Mouse (Mus musculus) limb, embryonic 10.5 days (tissue): ENCODE measurements at regions not wholly inside any gene's neighbourhood (a gene's known extent, or its start where the extent isn't known, plus 50 kb on each side); places are given as distances from the start of the nearest gene placed in this dataset.

Experiments
- DNase-seq: peaks from one replicate; pipeline ENCODE4 v3.0.0-alpha.2; 2017; ENCODE audit warnings: low spot score
- H3K27ac ChIP-seq: fragments of 300-500 bp; sonication (generic); 2 replicates; pipeline ENCODE4 v1.5.1; 2016; ENCODE audit warnings: mild to moderate bottlenecking
- H3K27me3 ChIP-seq: fragments of 300-500 bp; sonication (generic); 2 replicates; pipeline ENCODE4 v1.6.1; 2016; ENCODE audit warnings: low read depth, mild to moderate bottlenecking; ENCODE audit not compliant: poor library complexity, severe bottlenecking
- H3K36me3 ChIP-seq: fragments of 300-500 bp; sonication (generic); 2 replicates; pipeline ENCODE4 v1.6.1; 2016; ENCODE audit warnings: mild to moderate bottlenecking, moderate library complexity
- H3K4me1 ChIP-seq: fragments of 300-500 bp; sonication (generic); 2 replicates; pipeline ENCODE4 v1.6.1; 2016
- H3K4me3 ChIP-seq: fragments of 300-500 bp; sonication (generic); 2 replicates; pipeline ENCODE4 v1.5.1; 2016; ENCODE audit warnings: mild to moderate bottlenecking, moderate library complexity
- H3K9me3 ChIP-seq: fragments of 300-500 bp; sonication (generic); replicated peaks from 2 replicates; pipeline ENCODE4 v1.6.1; 2016; ENCODE audit warnings: mild to moderate bottlenecking
- WGBS: fragments of 180-500 bp; shearing (Covaris S2); methylation state at CpG from one replicate; pipeline ENCODE4 v1.1.7; 2016; 5-methylcytosine and 5-hydroxymethylcytosine counted together

- Histone ChIP-seq H3K4me1 (no peaks in the 10 kb centered on the region), H3K9me3 (no peaks in the 10 kb centered on the region), H3K27me3 (no peaks in the 10 kb centered on the region), H3K4me3 (no peak overlapping the region), H3K36me3 (no peaks in the 10 kb centered on the region), H3K27ac (no peak overlapping the region)
- no peak for DNase-seq
- 66% methylated on average over 2 of the region's 2 CpGs for WGBS
Observed at GRCm38 (mm10) chr9:89532435-89532834, 90.5 kb downstream of the Minar1 start.

GRCm38 (mm10) chr9:89524137-89524536 is 98.8 kb downstream of the Minar1 start:
- no peak overlapping the region for H3K4me3 ChIP-seq
- H3K27me3 ChIP-seq = no peaks in the 10 kb centered on the region
- no peak for DNase-seq
- WGBS = 73% methylated on average over 1 of the region's 1 CpGs
- no peak overlapping the region for H3K27ac ChIP-seq
- H3K9me3 ChIP-seq = no peaks in the 10 kb centered on the region
- 0 out of 2 replicates have a peak, but pooled peaks cover 5% of the 10 kb centered on the region for H3K4me1 ChIP-seq
- no peaks in the 10 kb centered on the region for H3K36me3 ChIP-seq

GRCm38 (mm10) chr9:89523705-89524104 is 99.2 kb downstream of the Minar1 start:
- H3K36me3 ChIP-seq = no peaks in the 10 kb centered on the region
- no peak for DNase-seq
- 38% methylated on average over 3 of the region's 3 CpGs for WGBS
- H3K27me3 ChIP-seq = no peaks in the 10 kb centered on the region
- 0 out of 2 replicates have a peak, but pooled peaks cover 5% of the 10 kb centered on the region for H3K4me1 ChIP-seq
- no peak overlapping the region for H3K4me3 ChIP-seq
- H3K27ac ChIP-seq = no peak overlapping the region
- H3K9me3 ChIP-seq = no peaks in the 10 kb centered on the region

- Histone ChIP-seq H3K9me3 (no peaks in the 10 kb centered on the region), H3K27me3 (no peaks in the 10 kb centered on the region), H3K4me3 (no peak overlapping the region), H3K4me1 (no peaks in the 10 kb centered on the region), H3K27ac (no peak overlapping the region), H3K36me3 (no peaks in the 10 kb centered on the region)
- 91% methylated on average over 6 of the region's 6 CpGs for WGBS
- no peak for DNase-seq
Observed at GRCm38 (mm10) chr9:89508407-89509101, 114.4 kb downstream of the Minar1 start.

GRCm38 (mm10) chr9:89502083-89502482 is 120.8 kb downstream of the Minar1 start:
- no peak overlapping the region for H3K4me3 ChIP-seq
- no peaks in the 10 kb centered on the region for H3K36me3 ChIP-seq
- no peak for DNase-seq
- no peak overlapping the region for H3K27ac ChIP-seq
- H3K4me1 ChIP-seq = peaks cover 11% of the 10 kb centered on the region
- WGBS = 96% methylated on average over 2 of the region's 2 CpGs
- H3K9me3 ChIP-seq = no peaks in the 10 kb centered on the region
- H3K27me3 ChIP-seq = no peaks in the 10 kb centered on the region

- peak; percentile 37 for DNase-seq
- no peaks in the 10 kb centered on the region for H3K27me3 ChIP-seq
- H3K36me3 ChIP-seq = no peaks in the 10 kb centered on the region
- peak overlapping the region; percentile 28 for H3K4me3 ChIP-seq
- peak overlapping the region; percentile 81 for H3K27ac ChIP-seq
- peaks cover 24% of the 10 kb centered on the region for H3K4me1 ChIP-seq
- H3K9me3 ChIP-seq = no peaks in the 10 kb centered on the region
- WGBS = 17% methylated on average over 6 of the region's 7 CpGs
Observed at GRCm38 (mm10) chr9:89497399-89497749, 125.6 kb downstream of the Minar1 start.

- WGBS = 25% methylated on average over 14 of the region's 14 CpGs
- Histone ChIP-seq H3K36me3 (no peaks in the 10 kb centered on the region), H3K27me3 (no peaks in the 10 kb centered on the region), H3K9me3 (no peaks in the 10 kb centered on the region), H3K4me3 (peak overlapping the region; percentile 28), H3K4me1 (peaks cover 24% of the 10 kb centered on the region), H3K27ac (peak overlapping the region; percentile 81)
- peak; percentile 54 for DNase-seq
Observed at GRCm38 (mm10) chr9:89496729-89497398, 126.1 kb downstream of the Minar1 start.

GRCm38 (mm10) chr9:89487601-89488000 is 135.3 kb downstream of the Minar1 start:
- WGBS = 82% methylated on average over 4 of the region's 4 CpGs
- Histone ChIP-seq H3K9me3 (no peaks in the 10 kb centered on the region), H3K27me3 (no peaks in the 10 kb centered on the region), H3K4me3 (no peak overlapping the region), H3K4me1 (0 out of 2 replicates have a peak, but pooled peaks cover 4% of the 10 kb centered on the region), H3K27ac (no peak overlapping the region), H3K36me3 (no peaks in the 10 kb centered on the region)
- no peak for DNase-seq

- H3K27me3 ChIP-seq = no peaks in the 10 kb centered on the region
- H3K4me3 ChIP-seq = no peak overlapping the region
- no peaks in the 10 kb centered on the region for H3K36me3 ChIP-seq
- H3K9me3 ChIP-seq = no peaks in the 10 kb centered on the region
- H3K4me1 ChIP-seq = no peaks in the 10 kb centered on the region
- H3K27ac ChIP-seq = no peak overlapping the region
- no peak for DNase-seq
- 82% methylated on average over 3 of the region's 3 CpGs for WGBS
Observed at GRCm38 (mm10) chr9:89479406-89479805, 143.5 kb downstream of the Minar1 start.

GRCm38 (mm10) chr9:89461190-89461589 is 161.7 kb downstream of the Minar1 start:
- H3K4me1 ChIP-seq = no peaks in the 10 kb centered on the region
- 39% methylated on average over 5 of the region's 5 CpGs for WGBS
- H3K9me3 ChIP-seq = no peaks in the 10 kb centered on the region
- H3K4me3 ChIP-seq = no peak overlapping the region
- no peaks in the 10 kb centered on the region for H3K36me3 ChIP-seq
- H3K27me3 ChIP-seq = no peaks in the 10 kb centered on the region
- H3K27ac ChIP-seq = no peak overlapping the region
- DNase-seq = peak; percentile 65

GRCm38 (mm10) chr9:89456666-89457065 is 166.3 kb downstream of the Minar1 start:
- DNase-seq = no peak

GRCm38 (mm10) chr9:89449656-89450055 is 173.3 kb downstream of the Minar1 start:
- no peaks in the 10 kb centered on the region for H3K27me3 ChIP-seq
- 69% methylated on average over 6 of the region's 6 CpGs for WGBS
- H3K27ac ChIP-seq = no peak overlapping the region
- no peaks in the 10 kb centered on the region for H3K36me3 ChIP-seq
- peak; percentile 33 for DNase-seq
- H3K4me3 ChIP-seq = no peak overlapping the region
- H3K9me3 ChIP-seq = no peaks in the 10 kb centered on the region
- H3K4me1 ChIP-seq = no peaks in the 10 kb centered on the region

More at GRCm38 (mm10) chr9:89456666-89457065, 166.3 kb downstream of the Minar1 start:
- Histone ChIP-seq H3K36me3 (no peaks in the 10 kb centered on the region), H3K27ac (no peak overlapping the region), H3K4me1 (no peaks in the 10 kb centered on the region), H3K4me3 (no peak overlapping the region), H3K9me3 (no peaks in the 10 kb centered on the region), H3K27me3 (no peaks in the 10 kb centered on the region)
- 86% methylated on average over 3 of the region's 3 CpGs for WGBS
